Mouse (Mus musculus): Measurements from ENCODE around the gene Agtr2. TPM values are rescaled to one million over a fixed set of nuclear protein-coding genes. Genes with fewer than 3 reads are reported as not detected.
"Not testable (repeated sequence)": the region's sequence is repeated elsewhere in the genome, so short reads cannot be mapped to it uniquely, and the experiment has no call there.

Gene Agtr2
- not detected for polyA plus RNA-seq (2012; fragmentation: generic; extraction: Trizol)

DNA sequence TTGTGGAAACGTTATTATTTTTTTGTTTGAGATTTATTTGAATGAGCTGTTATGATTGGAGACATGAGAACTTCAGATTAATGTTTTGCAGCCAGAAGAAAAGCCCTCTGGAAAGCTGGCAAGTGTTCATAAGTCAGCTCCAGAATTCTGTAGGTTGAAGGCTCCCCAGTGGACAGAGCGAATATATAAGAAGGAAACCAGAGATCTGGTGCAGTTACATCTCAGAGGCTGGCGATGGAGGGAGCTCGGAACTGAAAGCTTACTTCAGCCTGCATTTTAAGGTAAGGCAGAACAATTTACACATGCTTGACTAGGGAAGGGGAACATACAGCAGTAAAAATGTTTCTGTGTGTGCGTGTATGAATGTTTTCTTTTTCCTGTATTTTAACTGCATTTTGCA is at the start of gene Agtr2:
Gene Agtr2 (plus strand): TSS at position 131 of the 400 bp plus-strand sequence.
- no peaks in the 10 kb centered on the region for H3K27me3 ChIP-seq (ENCODE audit: control insufficient read depth, insufficient read depth, insufficient read length)
- TF ChIP-seq MAX (IDR thresholded peaks at IDR 0.05; ENCODE audit: low read depth) (no peak), USF1 (IDR thresholded peaks at IDR 0.05; ENCODE audit: low read depth) (no peak), POLR2A (IDR thresholded peaks at IDR 0.05; ENCODE audit: insufficient read length, low read depth) (no peak), TCF12 (IDR thresholded peaks at IDR 0.05; ENCODE audit: insufficient read depth, poor library complexity, severe bottlenecking) (no peak), REST (IDR thresholded peaks at IDR 0.05; ENCODE audit: insufficient read depth, insufficient read length) (no peak), TCF3 (IDR thresholded peaks at IDR 0.05; ENCODE audit: insufficient read length, low read depth) (no peak), MYOG (IDR thresholded peaks at IDR 0.05; ENCODE audit: control insufficient read depth in 1 of 3, insufficient read depth in 1 of 3, insufficient read length in 2 of 3, low read depth in 2 of 3) (no peak), E2F4 (IDR thresholded peaks at IDR 0.05; ENCODE audit: insufficient read depth) (no peak), SRF (IDR thresholded peaks at IDR 0.05; ENCODE audit: control insufficient read depth, insufficient read length, low read depth) (no peak), MYOD1 (IDR thresholded peaks at IDR 0.05; ENCODE audit: control insufficient read depth in 1 of 3, insufficient read length in 2 of 3, low read depth in 2 of 3) (no peak), CEBPB (IDR thresholded peaks at IDR 0.05; ENCODE audit: insufficient read depth, poor library complexity, severe bottlenecking) (no peak), POLR2AphosphoS2 (IDR thresholded peaks at IDR 0.05; ENCODE audit: insufficient read length, low read depth) (no peak)
- no peak within 1 kb of the TSS for H3K4me2 ChIP-seq (ENCODE audit: low read depth)
- H3K79me2 ChIP-seq (ENCODE audit: control insufficient read depth, insufficient read depth) = no peaks in the 10 kb centered on the region
- H3K4me3 ChIP-seq = no peak within 1 kb of the TSS
- H3K36me3 ChIP-seq (ENCODE audit: control insufficient read depth, insufficient read depth) = no peaks in the 10 kb centered on the region
- H3ac ChIP-seq (ENCODE audit: control insufficient read depth, insufficient read length) = no peak within 1 kb of the TSS

DNA sequence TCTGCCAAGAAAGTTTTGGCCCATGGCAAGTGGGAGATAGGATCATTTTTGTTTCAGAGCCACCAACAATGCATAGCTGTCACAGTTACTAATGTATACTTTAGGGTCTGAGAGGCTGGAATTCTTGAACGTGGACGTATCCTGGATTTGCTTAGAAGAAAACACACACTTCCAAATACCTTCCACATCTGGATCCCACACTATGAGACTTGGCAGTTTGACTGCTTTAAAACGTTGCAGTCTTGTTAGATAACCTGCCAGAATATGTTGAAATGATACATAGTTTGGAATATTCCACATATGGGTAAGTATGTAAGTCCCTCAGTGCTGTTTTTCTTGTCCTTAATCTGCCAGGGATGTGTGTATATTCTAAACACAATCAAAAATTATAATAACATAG is 31.8 kb upstream of the Agtr2 start:
- H3K36me3 ChIP-seq (ENCODE audit: control insufficient read depth, insufficient read depth) = no peaks in the 10 kb centered on the region
- H3K79me2 ChIP-seq (ENCODE audit: control insufficient read depth, insufficient read depth) = no peaks in the 10 kb centered on the region
- TF ChIP-seq SRF (IDR thresholded peaks at IDR 0.05; ENCODE audit: control insufficient read depth, insufficient read length, low read depth) (no peak), CEBPB (IDR thresholded peaks at IDR 0.05; ENCODE audit: insufficient read depth, poor library complexity, severe bottlenecking) (no peak), USF1 (IDR thresholded peaks at IDR 0.05; ENCODE audit: low read depth) (no peak), TCF12 (IDR thresholded peaks at IDR 0.05; ENCODE audit: insufficient read depth, poor library complexity, severe bottlenecking) (no peak), MYOG (IDR thresholded peaks at IDR 0.05; ENCODE audit: control insufficient read depth in 1 of 3, insufficient read depth in 1 of 3, insufficient read length in 2 of 3, low read depth in 2 of 3) (no peak), POLR2AphosphoS2 (IDR thresholded peaks at IDR 0.05; ENCODE audit: insufficient read length, low read depth) (no peak), TCF3 (IDR thresholded peaks at IDR 0.05; ENCODE audit: insufficient read length, low read depth) (no peak), E2F4 (IDR thresholded peaks at IDR 0.05; ENCODE audit: insufficient read depth) (no peak), MYOD1 (IDR thresholded peaks at IDR 0.05; ENCODE audit: control insufficient read depth in 1 of 3, insufficient read length in 2 of 3, low read depth in 2 of 3) (no peak)
- H3ac ChIP-seq (ENCODE audit: control insufficient read depth, insufficient read length) = no peak overlapping the region
- H3K4me3 ChIP-seq = no peak overlapping the region
- no peak overlapping the region for H3K4me2 ChIP-seq (ENCODE audit: low read depth)
- no peaks in the 10 kb centered on the region for H3K27me3 ChIP-seq (ENCODE audit: control insufficient read depth, insufficient read depth, insufficient read length)

DNA sequence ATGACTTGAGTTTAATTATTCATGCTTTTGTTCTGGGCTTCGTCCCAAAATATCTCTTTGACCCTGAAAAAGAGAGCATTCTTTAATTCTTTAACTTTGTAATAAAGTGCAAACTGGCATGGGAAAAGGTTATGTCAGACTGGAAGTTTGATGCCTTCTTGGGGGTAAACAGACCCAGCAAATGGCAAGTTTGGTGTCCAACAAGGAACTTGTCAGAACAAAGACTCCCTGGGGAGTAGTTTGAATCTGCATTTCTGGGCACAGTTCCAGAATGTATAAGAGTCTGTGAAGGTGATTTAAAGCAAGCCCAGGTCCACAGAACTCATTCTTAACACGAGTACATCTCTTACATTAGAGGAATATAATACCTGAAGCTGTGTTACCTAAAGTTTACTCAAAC is 3.8 kb downstream of the Agtr2 start:
- Histone ChIP-seq H3K27me3 (ENCODE audit: control insufficient read depth, insufficient read depth, insufficient read length) (no peaks in the 10 kb centered on the region), H3K4me3 (no peak overlapping the region), H3K36me3 (ENCODE audit: control insufficient read depth, insufficient read depth) (no peaks in the 10 kb centered on the region), H3K79me2 (ENCODE audit: control insufficient read depth, insufficient read depth) (no peaks in the 10 kb centered on the region), H3ac (ENCODE audit: control insufficient read depth, insufficient read length) (no peak overlapping the region), H3K4me2 (ENCODE audit: low read depth) (no peak overlapping the region)
- no peak for TF ChIP-seq MYOG (IDR thresholded peaks at IDR 0.05; ENCODE audit: control insufficient read depth in 1 of 3, insufficient read depth in 1 of 3, insufficient read length in 2 of 3, low read depth in 2 of 3)
- TF ChIP-seq USF1 (IDR thresholded peaks at IDR 0.05; ENCODE audit: low read depth) = no peak
- TF ChIP-seq TCF12 (IDR thresholded peaks at IDR 0.05; ENCODE audit: insufficient read depth, poor library complexity, severe bottlenecking) = no peak
- TF ChIP-seq POLR2A (IDR thresholded peaks at IDR 0.05; ENCODE audit: insufficient read length, low read depth) = no peak
- TF ChIP-seq CEBPB (IDR thresholded peaks at IDR 0.05; ENCODE audit: insufficient read depth, poor library complexity, severe bottlenecking) = no peak
- no peak for TF ChIP-seq SRF (IDR thresholded peaks at IDR 0.05; ENCODE audit: control insufficient read depth, insufficient read length, low read depth)
- TF ChIP-seq TCF3 (IDR thresholded peaks at IDR 0.05; ENCODE audit: insufficient read length, low read depth) = no peak
- TF ChIP-seq POLR2AphosphoS2 (IDR thresholded peaks at IDR 0.05; ENCODE audit: insufficient read length, low read depth) = no peak
- TF ChIP-seq MAX (IDR thresholded peaks at IDR 0.05; ENCODE audit: low read depth) = no peak
- TF ChIP-seq MYOD1 (IDR thresholded peaks at IDR 0.05; ENCODE audit: control insufficient read depth in 1 of 3, insufficient read length in 2 of 3, low read depth in 2 of 3) = no peak
- TF ChIP-seq REST (IDR thresholded peaks at IDR 0.05; ENCODE audit: insufficient read depth, insufficient read length) = no peak
- no peak for TF ChIP-seq E2F4 (IDR thresholded peaks at IDR 0.05; ENCODE audit: insufficient read depth)

DNA sequence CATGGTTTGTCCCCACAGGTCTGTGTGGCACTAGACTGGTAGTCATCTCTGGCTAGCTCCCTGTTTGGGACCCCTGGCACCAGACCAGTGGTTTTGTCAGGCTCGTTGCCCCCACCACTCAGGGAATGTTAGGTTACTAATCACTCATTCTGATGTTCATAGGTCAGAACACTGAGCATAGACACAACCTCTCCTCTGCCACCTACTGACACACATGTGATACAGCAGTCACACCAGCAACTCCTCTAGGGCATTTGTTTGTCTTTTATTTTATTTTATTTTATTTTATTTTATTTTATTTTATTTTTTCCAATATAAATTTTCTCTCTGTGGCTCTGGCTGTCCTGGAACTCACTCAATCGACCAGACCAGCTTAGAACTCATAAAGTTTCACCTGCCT is 15.9 kb downstream of the Agtr2 start:
- Histone ChIP-seq H3ac (ENCODE audit: control insufficient read depth, insufficient read length) (no peak overlapping the region), H3K79me2 (ENCODE audit: control insufficient read depth, insufficient read depth) (no peaks in the 10 kb centered on the region)
- TF ChIP-seq USF1 (IDR thresholded peaks at IDR 0.05; ENCODE audit: low read depth) (no peak), MYOD1 (IDR thresholded peaks at IDR 0.05; ENCODE audit: control insufficient read depth in 1 of 3, insufficient read length in 2 of 3, low read depth in 2 of 3) (no peak), TCF12 (IDR thresholded peaks at IDR 0.05; ENCODE audit: insufficient read depth, poor library complexity, severe bottlenecking) (no peak), CEBPB (IDR thresholded peaks at IDR 0.05; ENCODE audit: insufficient read depth, poor library complexity, severe bottlenecking) (no peak), MAX (IDR thresholded peaks at IDR 0.05; ENCODE audit: low read depth) (no peak), E2F4 (IDR thresholded peaks at IDR 0.05; ENCODE audit: insufficient read depth) (no peak), TCF3 (IDR thresholded peaks at IDR 0.05; ENCODE audit: insufficient read length, low read depth) (no peak), POLR2A (IDR thresholded peaks at IDR 0.05; ENCODE audit: insufficient read length, low read depth) (no peak), POLR2AphosphoS2 (IDR thresholded peaks at IDR 0.05; ENCODE audit: insufficient read length, low read depth) (no peak), REST (IDR thresholded peaks at IDR 0.05; ENCODE audit: insufficient read depth, insufficient read length) (no peak)

DNA sequence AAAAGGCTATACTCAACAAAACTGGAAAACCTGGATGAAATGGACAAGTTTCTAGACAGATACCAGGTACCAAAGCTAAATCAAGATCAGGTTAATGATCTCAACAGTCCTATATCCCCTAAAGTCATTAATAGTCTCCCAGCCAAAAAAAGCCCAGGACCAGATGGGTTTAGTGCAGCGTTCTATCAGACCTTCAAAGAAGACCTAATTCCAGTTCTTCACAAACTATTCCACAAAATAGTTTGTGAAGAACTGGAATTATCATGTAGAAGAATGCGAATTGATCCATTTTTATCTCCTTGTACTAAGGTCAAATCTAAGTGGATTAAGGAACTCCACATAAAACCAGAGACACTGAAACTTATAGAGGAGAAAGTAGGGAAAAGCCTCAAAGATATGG is 23.0 kb downstream of the Agtr2 start:
- H3K4me3 ChIP-seq; H3ac ChIP-seq (ENCODE audit: control insufficient read depth, insufficient read length); H3K27me3 ChIP-seq (ENCODE audit: control insufficient read depth, insufficient read depth, insufficient read length); H3K79me2 ChIP-seq (ENCODE audit: control insufficient read depth, insufficient read depth); H3K36me3 ChIP-seq (ENCODE audit: control insufficient read depth, insufficient read depth); H3K4me2 ChIP-seq (ENCODE audit: low read depth): not testable (repeated sequence)

More for the DNA sequence above, 15.9 kb downstream of the Agtr2 start:
- no peak overlapping the region for H3K4me2 ChIP-seq (ENCODE audit: low read depth)
- H3K36me3 ChIP-seq (ENCODE audit: control insufficient read depth, insufficient read depth) = no peaks in the 10 kb centered on the region
- no peak overlapping the region for H3K4me3 ChIP-seq
- no peaks in the 10 kb centered on the region for H3K27me3 ChIP-seq (ENCODE audit: control insufficient read depth, insufficient read depth, insufficient read length)

Data from myocyte (in vitro differentiated cells).